ENCODE assay signal across 24 mouse cellular contexts in the genomic region with DNA sequence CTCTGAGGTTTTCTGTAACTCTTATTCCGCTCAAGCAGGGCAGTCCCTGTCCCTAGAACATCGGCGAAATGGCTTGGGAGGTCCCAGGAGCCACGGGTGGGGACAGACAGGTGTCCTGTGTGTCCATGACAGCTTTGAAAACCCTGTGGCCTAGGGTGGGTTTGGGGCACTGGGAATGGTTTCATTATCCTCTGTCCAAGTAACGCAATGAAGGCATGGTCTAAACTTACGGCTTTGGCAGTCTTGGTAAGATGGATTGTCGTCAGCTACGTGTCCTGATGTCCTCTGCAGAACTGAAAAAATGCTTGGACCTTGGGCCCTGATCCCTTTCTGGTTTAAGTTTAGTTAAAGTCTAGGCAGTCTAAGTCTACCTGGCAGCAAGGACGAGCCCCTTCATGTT. TPM values are rescaled to one million over a fixed set of nuclear protein-coding genes. Genes with fewer than 3 reads are reported as not detected.
DNase-seq lines count a peak whose midpoint lies in the region; ATAC-seq and TF ChIP-seq lines count a peak whose summit lies in the region.
"Had no signal": no experiment of that assay in that cellular context is flagged by ENCODE, and none has a peak within 500 bp of the region (broad histone marks: within the 10 kb centered on the region; RNA-seq: fewer than 3 reads in every experiment).

No protein-coding gene starts in this region.

- no peak overlapping the region for H3K4me2 ChIP-seq in kidney, embryonic 14.5 days (replicated peaks; ENCODE audit: low read depth, low read length)
- H3K4me2 ChIP-seq: embryonic facial prominence, embryonic 15.5 days; heart, embryonic 11.5 days; hindbrain, embryonic 12.5 days had no signal

- H3K4me3 ChIP-seq in gastrocnemius, adult 2 months = peak overlapping the region; percentile 15; the same call in 1 of the 2 replicates
- no peak overlapping the region for H3K4me3 ChIP-seq in heart, embryonic 10.5 days
- no peak overlapping the region for H3K4me3 ChIP-seq in kidney, embryonic 14.5 days (ENCODE audit: low read length)
- H3K4me3 ChIP-seq: embryonic facial prominence, embryonic 15.5 days; erythroblast, embryonic 14.5 days; forebrain, embryonic 10.5 days; hindbrain, embryonic 12.5 days had no signal

- no peak for ATAC-seq in kidney, embryonic 14.5 days (ENCODE audit: low FRiP score, low TSS enrichment)
- ATAC-seq: CD4-positive, CD25-positive, alpha-beta regulatory T cell, adult 4 months; forebrain, embryonic 14.5 days; hindbrain, embryonic 16.5 days had no signal

- H3K27me3 ChIP-seq in heart, embryonic 10.5 days (ENCODE audit: insufficient read depth, poor library complexity, severe bottlenecking) = no peaks in the 10 kb centered on the region
- H3K27me3 ChIP-seq in kidney, embryonic 14.5 days (ENCODE audit: control insufficient read depth, insufficient read depth, low read length) = 0 out of 2 replicates have a peak, but pooled peaks cover 3% of the 10 kb centered on the region
- H3K27me3 ChIP-seq: embryonic facial prominence, embryonic 15.5 days; hindbrain, embryonic 12.5 days had no signal

- H3K9me3 ChIP-seq in heart, embryonic 10.5 days = no peaks in the 10 kb centered on the region
- no peaks in the 10 kb centered on the region for H3K9me3 ChIP-seq in kidney, embryonic 14.5 days (ENCODE audit: control insufficient read depth, low read length)
- H3K9me3 ChIP-seq: embryonic facial prominence, embryonic 15.5 days; forebrain, embryonic 10.5 days; G1E; hindbrain, embryonic 12.5 days had no signal

- intact Hi-C loops in gastrocnemius, adult 2 months (cut with DNase I) = loop anchor here (10.0 kb wide), 1 partner anchor 285 kb away; no protein-coding TSS in a partner anchor
- intact Hi-C loops in heart, postnatal 25 days (cut with DNase I) = no loop called here

- TF ChIP-seq CTCF in gastrocnemius, adult 2 months (IDR thresholded peaks at IDR 0.05) = no peak

- H3K4me1 ChIP-seq in heart, embryonic 10.5 days = no peaks in the 10 kb centered on the region; the same call in 1 of the 2 replicates
- H3K4me1 ChIP-seq in kidney, embryonic 14.5 days (ENCODE audit: control insufficient read depth, insufficient read depth, low read length) = no peaks in the 10 kb centered on the region
- H3K4me1 ChIP-seq: hindbrain, embryonic 12.5 days had no signal

- no peaks in the 10 kb centered on the region for H3K36me3 ChIP-seq in heart, embryonic 10.5 days
- H3K36me3 ChIP-seq in kidney, embryonic 14.5 days (ENCODE audit: control insufficient read depth, insufficient read depth, low read length) = no peaks in the 10 kb centered on the region
- H3K36me3 ChIP-seq: embryonic facial prominence, embryonic 15.5 days; forebrain, embryonic 10.5 days; G1E; hindbrain, embryonic 12.5 days had no signal

- 89% methylated on average over 9 of the region's 9 CpGs for WGBS in heart, embryonic 10.5 days
- 77% methylated on average over 9 of the region's 9 CpGs for WGBS in kidney, embryonic 14.5 days

- no peak for DNase-seq in gastrocnemius, adult 2 months
- DNase-seq in gastrocnemius, postnatal 10 days = no peak
- peak; percentile 8 for DNase-seq in heart, postnatal 25 days (ENCODE audit: low spot score)
- no peak for DNase-seq in heart, embryonic 10.5 days (ENCODE audit: low spot score)
- DNase-seq in kidney, adult 9 months = peak; percentile 27
- peak; percentile 5 to 8 for DNase-seq in kidney, postnatal 36 days
- DNase-seq: adrenal gland, adult 8-10 months; adrenal gland, postnatal 36 days; B cell, adult 2 months; cerebellum, adult 2 months; cerebellum, postnatal 10 days; embryo, embryonic 11 days; gastrocnemius, postnatal 14 days; heart, postnatal 4 days had no signal

- H3K9ac ChIP-seq in kidney, embryonic 14.5 days (ENCODE audit: low read depth, low read length) = no peak overlapping the region
- H3K9ac ChIP-seq: embryonic facial prominence, embryonic 15.5 days; hindbrain, embryonic 12.5 days had no signal

- H3K27ac ChIP-seq in gastrocnemius, adult 2 months = peak overlapping the region; percentile 60
- no peak overlapping the region for H3K27ac ChIP-seq in heart, embryonic 10.5 days
- no peak overlapping the region for H3K27ac ChIP-seq in kidney, embryonic 14.5 days (ENCODE audit: low read depth, low read length)
- H3K27ac ChIP-seq: embryonic facial prominence, embryonic 15.5 days; forebrain, embryonic 10.5 days; hindbrain, embryonic 12.5 days had no signal

RNA-seq across cellular contexts. Expression of a gene that starts 30.2 kb away (rescaled TPM):
- 10 to 100 TPM; 25.2 to 27.6 TPM for total RNA-seq in gastrocnemius, adult 2 months (2021)
- total RNA-seq in gastrocnemius, postnatal 10 days (2021) = 10 to 100 TPM; 14.4 to 15.7 TPM
- total RNA-seq in heart, postnatal 25 days (2021) = 10 to 100 TPM; 24.5 to 26.1 TPM
- 11.8 and 14.4 TPM in 2 replicates for polyA plus RNA-seq in heart, embryonic 10.5 days (2016; fragmentation: Nextera tagmentation; extraction: Ambion mirVana)
- 26.1 and 30.4 TPM in 2 replicates for polyA plus RNA-seq in kidney, embryonic 14.5 days (2014; fragmentation: Nextera tagmentation; extraction: Ambion mirVana)
- polyA plus RNA-seq: G1E had no signal

Comparison
In these comparisons a context has a peak if more than half of its experiments do, and no peak if none do; other contexts are left out.
1. DNase-seq: peak in heart, postnatal 25 days (single experiment), kidney, adult 9 months (single experiment) and kidney, postnatal 36 days (2 of 2); none in gastrocnemius, adult 2 months (single experiment), gastrocnemius, postnatal 10 days (single experiment) and heart, embryonic 10.5 days (single experiment).